ENCODE assay signal across 16 mouse cellular contexts in genomic region chr8:42107582-42107981, GRCm38 (mm10).
"Had no signal": no experiment of that assay in that cellular context is flagged by ENCODE, and none has a peak within 500 bp of the region (broad histone marks: within the 10 kb centered on the region; RNA-seq: fewer than 3 reads in every experiment).

No protein-coding gene starts in this region.

- H3K4me3 ChIP-seq: lung, embryonic 15.5 days; megakaryocyte, embryonic 14.5 days; midbrain, embryonic 13.5 days; midbrain, embryonic 15.5 days; neural tube, embryonic 12.5 days; stomach, embryonic 15.5 days had no signal

- H3K4me1 ChIP-seq: lung, embryonic 15.5 days; megakaryocyte, embryonic 14.5 days; midbrain, embryonic 13.5 days; midbrain, embryonic 15.5 days; neural tube, embryonic 12.5 days; stomach, embryonic 15.5 days had no signal

- H3K4me2 ChIP-seq: lung, embryonic 15.5 days; midbrain, embryonic 11.5 days; midbrain, embryonic 13.5 days; midbrain, embryonic 15.5 days; neural tube, embryonic 12.5 days; stomach, embryonic 15.5 days had no signal

- ATAC-seq: lung, postnatal 0 days; midbrain, embryonic 13.5 days; midbrain, embryonic 15.5 days had no signal

- DNase-seq: lung, postnatal 14 days; lung, postnatal 36 days; right cerebral cortex, postnatal 14 days; thymus, adult 2 months; thymus, postnatal 25 days; thymus, postnatal 4 days had no signal

- H3K9ac ChIP-seq: lung, embryonic 15.5 days; midbrain, embryonic 13.5 days; midbrain, embryonic 15.5 days; neural tube, embryonic 12.5 days; stomach, embryonic 15.5 days had no signal

- H3K27ac ChIP-seq: lung, embryonic 15.5 days; macrophage; midbrain, embryonic 13.5 days; midbrain, embryonic 15.5 days; neural tube, embryonic 12.5 days; stomach, embryonic 15.5 days; stomach, postnatal 0 days had no signal

- H3K36me3 ChIP-seq: lung, embryonic 15.5 days; midbrain, embryonic 13.5 days; midbrain, embryonic 15.5 days; neural tube, embryonic 12.5 days; stomach, embryonic 15.5 days had no signal

- H3K9me3 ChIP-seq: lung, embryonic 15.5 days; megakaryocyte, embryonic 14.5 days; midbrain, embryonic 13.5 days; midbrain, embryonic 15.5 days; neural tube, embryonic 12.5 days; stomach, embryonic 15.5 days had no signal

- H3K27me3 ChIP-seq: lung, embryonic 15.5 days; megakaryocyte, embryonic 14.5 days; midbrain, embryonic 13.5 days; midbrain, embryonic 15.5 days; neural tube, embryonic 12.5 days; stomach, embryonic 15.5 days had no signal
